Mouse (Mus musculus) lung, postnatal 14 days (tissue): Measurements from ENCODE around the gene Cenpm.

Experiments used
- DNase-seq: peaks from one replicate; pipeline ENCODE4 v3.0.0; 2021

Gene Cenpm

DNA sequence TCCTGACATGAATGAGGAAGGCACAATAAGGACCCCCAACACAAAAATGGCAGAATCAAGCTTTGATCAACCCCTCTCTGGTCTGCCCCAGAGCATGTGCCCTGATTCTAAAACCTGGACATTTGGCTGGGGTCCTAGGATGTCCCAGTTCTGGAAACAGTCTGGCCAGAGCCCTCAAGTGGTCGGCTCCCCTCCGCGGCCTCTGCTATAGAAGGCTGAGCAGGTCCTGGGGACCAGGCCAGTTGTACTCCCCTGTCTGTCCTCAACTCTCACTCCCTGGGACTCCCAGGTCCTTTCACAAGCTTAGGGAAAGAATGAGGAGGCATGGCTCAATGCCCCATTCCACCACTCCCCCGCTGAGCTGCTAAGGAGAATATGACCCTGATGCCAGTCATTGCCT, 31.3 kb downstream of the Cenpm start:
- no peak for DNase-seq

DNA sequence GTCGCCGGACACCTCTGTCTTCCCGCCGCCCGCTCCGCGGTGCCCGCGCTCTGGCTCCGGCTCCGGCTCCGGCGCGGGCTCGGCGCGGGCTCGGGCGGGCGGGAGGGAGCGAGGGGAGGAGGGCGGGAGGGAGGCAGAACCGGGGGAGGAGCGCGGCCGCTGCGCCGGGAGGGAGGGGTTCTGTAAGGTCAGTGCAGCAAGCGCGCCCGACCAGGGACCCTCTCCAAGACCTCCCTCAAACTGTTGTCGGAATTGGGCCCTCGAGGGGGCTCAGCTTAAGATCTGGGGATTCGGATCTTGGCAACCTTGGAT, 31.8 kb downstream of the Cenpm start, which contains the start of gene Shisa8:
TSS of gene Shisa8 (minus strand) at position 64 of the 312 bp plus-strand sequence.
- no peak for DNase-seq

DNA sequence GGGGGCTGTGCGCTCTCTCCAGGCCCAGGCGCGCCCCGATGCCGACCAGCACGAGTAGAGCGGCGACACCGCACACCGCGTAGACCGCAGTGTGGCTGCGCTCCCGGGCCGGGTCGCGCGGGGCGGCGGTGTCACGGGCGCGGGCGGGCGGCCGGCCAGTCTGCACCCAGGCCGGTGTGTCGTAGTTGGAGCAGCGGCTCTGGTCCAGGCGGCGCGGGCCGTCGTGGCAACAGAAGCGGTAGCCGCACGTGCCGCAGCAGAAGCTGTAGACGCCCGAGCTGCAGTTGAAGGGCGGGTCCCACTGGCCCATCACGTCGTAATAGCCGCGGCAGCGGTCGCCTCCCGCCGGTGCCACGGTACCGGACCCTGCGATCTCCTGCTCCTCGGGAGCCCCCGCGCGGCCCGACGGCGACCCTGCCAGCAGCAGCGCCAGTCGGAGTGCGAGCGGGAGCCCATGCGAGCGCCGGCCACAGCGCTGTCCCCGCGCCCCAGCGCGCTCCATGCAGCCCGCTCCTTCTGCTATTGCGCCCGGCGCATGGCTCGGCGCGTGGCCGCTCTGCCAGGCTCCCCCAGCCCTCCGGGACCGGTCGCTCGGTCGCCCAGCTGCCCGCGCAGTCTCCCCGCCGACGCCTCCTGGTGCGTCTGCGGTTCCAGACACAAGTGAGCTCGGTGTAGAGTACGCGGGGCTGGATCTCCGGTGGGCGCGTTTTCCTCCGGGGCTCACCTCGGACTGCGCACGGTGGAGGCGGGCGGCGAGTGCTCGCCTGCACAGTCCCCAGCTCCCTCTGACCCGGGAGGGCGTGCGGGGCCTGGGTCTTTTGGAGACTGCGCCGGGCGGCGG, 32.4 kb downstream of the Cenpm start:
- DNase-seq, result no peak

DNA sequence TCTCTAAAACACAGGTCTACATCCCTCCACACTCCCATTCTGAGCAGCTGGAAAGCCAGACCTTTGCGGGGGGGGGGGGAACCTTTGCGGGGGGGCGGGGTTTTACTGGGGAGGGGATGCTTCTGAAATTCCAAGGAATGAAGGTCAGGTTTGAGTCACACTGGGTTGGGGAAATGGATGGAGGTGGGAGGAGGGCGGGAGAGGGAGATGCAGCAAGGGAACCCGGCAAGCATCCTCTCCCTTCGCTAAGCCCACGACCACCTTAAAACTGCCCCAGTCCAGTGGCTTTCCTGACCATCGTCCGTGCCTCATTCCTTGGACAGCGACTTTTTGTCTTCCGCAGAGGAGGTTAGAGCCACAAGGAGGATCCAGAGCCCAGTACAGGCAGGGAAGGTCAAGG, 33.3 kb downstream of the Cenpm start:
- DNase-seq, result no peak

DNA sequence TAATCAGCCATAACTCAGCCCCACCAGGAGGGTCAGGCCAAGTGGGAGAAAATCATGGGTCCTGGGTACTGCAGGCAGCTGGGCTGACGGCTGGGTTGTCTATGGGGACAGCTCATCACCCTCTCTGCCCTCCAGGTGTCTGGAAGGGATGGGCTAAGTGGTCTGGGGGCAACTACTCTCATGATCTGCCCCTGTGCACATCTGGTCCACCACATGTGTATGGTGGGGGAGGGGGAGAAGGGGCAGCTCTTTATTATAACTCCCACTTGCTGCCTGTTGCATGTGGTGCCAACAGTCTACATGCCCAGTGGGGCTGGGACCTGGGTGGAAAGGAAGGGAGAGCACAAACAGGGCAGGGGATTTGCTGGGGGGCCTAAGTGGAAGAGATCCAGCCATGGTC, 33.7 kb downstream of the Cenpm start:
- no peak for DNase-seq

DNA sequence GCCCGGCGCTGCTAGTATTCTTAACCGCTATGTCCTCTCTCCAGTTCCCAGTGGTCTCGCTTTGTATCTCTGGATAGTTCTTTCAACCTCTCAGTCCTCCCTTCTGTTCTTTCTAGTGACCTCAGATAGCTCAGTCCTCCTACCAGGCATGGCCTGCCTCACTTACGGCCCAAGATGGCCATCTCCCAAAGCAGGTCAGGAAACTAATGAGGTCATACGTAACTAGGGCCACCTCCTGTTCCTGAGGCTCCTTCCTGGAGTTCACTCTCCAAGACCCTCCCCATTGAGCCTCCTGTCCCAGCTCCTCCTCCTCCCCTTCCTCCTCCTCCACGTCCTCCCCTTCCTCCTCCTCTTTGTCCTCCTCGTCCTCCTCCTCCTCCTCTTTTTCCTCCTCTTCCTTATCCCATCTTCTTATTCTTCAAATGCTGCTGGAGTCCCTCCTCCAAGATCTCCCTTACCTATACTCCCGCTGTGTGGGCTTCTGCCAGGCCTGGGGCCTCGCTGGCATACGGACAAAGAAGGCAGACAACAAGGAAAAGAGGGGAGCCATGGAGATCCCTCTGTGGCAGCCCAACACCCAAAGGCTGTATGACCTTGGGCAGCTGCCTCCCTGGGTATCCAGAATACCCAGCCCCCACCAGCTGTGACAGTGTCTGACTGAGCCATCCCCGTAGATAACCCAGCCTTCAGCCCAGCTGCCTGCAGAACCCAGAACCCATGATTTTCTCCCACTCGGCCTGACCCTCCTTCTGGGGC, 35.1 kb downstream of the Cenpm start:
- no peak for DNase-seq

DNA sequence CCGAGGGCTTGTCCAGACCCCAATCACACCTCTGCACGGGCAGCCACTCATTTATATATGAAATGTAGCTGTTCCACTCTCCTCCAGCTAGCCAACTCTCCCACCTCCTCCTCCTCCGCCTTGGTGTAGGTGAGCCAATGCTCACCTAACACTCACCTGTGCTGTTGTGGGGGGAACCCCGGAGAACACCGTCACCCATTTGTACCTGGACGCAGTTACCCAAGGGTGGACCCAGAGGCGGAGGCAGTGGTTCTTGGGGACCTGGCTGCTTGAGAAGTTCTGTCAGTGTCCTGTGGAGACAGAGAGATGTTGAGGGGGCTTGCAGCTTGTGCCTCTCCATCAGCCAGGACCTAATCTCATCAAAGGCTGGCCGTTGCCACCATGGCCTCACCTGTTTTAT, 36.2 kb downstream of the Cenpm start:
- no peak for DNase-seq

DNA sequence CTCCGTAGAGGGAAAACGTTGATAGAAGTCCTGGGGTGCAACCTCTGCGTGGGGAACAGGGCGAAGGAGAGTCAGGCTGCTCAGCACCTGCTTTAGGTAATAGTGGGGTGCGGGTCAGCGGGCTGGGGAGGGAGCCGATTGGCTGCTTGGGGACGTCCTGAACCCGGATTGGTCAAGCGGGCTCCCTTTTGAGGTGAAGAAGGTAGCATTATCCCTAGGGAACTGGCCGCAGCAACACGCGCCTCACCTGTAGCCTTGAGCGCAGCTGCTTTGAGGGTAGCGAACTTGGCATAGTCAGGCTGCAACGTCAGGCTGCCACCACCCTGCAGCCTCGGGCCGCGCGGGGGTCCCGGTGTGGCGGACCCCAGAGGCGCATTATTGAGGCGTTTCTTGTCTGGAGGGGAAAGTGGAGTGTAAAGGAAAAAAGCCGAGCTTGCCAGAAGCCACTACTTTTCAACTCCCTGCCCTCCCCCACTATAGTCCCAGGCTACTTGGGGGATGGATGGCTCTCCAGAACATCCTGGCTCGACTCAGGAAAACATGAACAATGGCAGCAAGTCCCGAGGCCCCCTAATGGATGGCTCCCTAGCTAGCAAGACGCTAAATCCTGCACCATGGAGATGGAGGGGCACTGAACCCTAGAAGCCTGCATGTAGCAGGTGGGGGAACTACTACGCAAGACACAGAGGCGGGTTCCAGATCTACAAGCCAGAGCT, 36.9 kb downstream of the Cenpm start:
- DNase-seq, result no peak

DNA sequence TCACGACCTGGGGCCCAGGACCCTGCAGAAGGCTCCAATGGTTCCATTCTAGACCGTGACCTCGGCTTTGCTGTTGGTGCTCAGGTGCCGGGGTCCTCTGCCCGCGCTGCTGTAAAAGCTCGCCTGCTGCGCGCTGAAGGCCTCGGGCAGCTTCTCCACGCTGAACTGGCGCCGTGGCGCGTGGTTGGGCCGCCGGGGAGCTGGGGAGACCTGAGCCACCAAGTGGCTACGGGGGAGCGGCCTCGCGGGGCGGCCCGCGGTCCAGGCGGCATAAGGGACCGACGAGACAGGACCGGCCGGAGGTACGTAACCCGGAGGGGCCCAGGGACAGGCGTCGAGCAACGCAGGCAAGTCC, 37.5 kb downstream of the Cenpm start:
- no peak for DNase-seq

DNA sequence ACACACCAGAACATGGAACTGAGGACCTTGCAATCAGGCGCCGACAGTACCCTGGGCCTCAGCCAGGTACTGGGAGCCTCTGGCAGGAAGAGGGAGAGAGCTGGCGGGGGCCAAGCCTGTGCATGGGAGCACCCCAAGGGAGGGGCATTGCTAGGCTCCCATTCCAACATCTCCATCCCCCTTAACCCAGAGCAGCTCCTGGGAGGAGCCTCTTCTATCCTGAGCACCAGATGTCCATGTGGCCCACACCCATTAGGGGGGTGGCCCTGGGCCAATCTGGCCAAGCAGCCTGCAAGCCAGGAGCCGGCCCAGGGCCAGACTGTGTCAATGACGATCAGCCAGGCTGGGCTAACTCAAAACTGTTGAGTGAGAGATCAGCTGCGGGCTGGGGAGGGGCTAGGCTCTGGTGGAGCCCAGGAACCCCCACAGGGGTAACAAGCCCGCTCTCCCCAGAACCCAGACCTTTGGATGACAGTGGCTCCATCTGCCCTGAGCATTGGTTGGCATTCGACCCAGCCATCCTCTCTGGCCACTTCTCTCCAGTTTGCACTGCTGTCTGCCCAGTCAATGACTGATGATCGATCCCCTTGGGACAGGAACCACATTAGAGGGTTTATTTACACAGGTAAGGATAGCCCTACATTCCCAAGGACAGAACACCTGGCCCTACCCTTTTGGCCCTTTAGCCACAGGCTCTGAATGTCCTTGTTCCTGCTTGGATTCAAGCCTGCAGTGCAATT, 38.0 kb downstream of the Cenpm start:
- DNase-seq, result peak; percentile 60

DNA sequence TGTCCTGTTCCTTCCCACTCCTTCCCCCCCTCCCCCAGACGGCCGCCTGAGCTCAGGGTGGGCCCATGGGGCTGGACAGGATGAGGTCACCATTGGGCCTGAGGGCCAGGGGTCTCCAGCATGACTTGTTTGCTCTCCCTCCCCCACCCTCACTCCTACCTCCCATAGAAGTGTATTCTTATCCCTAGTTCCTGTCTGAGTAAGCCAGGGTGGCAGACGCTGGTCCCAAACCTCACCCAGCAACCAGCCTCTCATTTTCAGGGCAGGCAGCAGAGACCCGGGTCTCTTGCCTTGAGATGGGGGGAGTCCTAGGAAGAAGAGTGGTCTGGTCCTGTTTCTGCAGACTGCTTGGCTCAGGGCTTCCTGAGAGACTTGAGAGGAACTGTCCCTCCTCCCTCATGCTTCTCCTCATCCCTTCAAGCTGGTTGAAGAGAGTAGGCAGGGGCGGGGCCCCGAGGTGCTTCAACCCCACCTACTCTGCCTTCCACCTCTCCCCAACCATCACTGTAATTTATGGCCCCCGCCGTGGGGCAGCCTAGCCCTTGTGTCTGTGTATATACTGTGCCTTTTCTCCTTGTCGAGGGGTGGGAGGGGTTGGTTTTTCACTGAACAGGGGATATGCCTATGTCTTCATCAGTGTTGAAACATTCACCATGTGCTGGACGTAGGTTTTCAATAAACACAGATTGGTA, 39.7 kb downstream of the Cenpm start:
- no peak for DNase-seq

DNA sequence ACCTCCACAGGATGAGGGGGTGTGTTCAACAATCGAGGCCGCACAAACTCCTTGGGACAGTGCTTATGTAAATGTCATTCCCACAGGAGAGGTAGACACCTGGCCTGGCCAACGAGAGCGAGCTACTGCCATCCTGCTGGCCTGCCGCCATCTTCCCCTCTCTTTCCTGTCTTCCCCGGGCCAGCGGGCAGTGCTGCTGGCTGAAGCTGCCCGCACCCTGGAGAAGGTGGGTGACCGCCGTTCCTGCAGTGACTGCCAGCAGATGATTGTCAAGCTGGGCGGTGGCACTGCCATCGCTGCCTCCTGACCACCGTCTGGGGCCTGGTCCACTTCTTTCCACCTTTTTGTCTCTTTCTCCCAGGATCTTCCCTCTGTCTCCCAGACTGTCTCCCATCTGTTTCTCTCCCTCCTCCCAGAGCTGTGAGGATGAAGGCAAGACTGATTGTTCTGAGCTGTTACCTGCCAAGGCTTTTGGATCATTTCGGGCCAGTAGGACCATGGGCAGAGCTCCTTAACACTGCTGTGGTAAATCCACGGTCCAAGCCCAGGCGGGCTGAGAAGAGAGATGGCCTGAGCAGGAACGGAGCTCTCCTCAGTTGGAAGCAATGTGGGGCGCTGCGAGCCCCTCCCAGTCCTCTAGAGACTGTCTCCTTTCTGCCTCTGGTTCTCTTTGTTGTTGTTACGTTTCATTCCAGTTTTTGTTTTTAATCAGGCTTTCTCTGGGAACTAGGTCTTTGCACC, 40.8 kb downstream of the Cenpm start:
- no peak for DNase-seq

DNA sequence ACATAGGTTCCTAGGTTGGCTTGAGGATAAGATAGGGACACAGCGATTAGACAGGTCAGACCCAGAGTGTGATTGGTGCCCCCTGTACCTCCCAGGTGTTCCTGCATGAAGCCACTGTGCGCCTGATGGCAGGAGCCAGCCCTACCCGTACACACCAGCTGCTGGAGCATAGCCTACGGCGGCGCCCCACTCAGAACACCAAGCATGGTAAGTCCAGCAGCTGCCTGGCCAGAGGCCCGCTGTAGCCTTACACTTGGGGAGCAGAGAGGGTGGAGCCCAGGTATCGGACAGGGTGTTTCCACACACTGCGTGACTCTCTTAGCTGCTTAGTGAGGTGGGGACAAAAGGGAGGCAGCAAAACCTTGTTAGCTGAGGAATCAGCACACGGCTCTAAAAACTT, 41.5 kb downstream of the Cenpm start:
- DNase-seq, result no peak

DNA sequence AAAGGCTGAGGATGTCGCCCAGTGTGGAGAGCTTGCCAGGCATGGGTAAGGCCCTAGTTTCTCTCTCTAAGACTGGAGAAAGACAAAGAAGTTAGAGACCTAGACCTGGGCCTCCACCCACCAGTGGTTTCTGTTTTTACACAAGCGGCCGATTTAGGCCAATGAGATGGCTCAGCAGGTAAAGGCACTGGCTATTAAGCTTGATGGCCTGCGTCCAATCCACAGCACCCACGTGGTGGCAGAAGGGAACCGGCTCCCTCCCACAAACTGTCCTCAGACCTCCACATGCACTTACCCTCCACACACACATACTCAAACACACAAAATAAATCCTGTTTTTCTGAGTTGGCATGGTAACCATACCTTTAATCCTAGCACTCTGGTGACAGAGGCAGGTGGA, 42.5 kb downstream of the Cenpm start:
- DNase-seq, result no peak

DNA sequence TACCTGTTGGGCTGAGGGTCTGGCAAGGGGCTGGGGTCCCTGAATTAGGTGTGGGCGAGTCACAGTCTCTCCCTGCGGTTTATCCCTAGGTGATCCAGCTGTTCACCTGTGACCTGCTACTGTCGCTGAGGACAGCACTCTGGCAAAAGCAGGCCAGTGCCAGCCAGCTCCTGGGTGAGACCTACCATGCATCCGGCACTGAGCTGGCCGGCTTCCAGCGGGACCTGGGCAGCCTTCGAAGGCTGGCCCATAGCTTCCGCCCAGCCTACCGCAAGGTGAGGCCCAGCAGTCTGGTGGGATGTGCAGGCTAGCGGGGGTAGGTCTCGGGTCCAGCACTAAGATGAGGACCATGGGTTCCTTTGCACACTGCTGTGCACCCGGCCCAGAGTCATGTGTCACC, 45.0 kb downstream of the Cenpm start:
- DNase-seq, result no peak

DNA sequence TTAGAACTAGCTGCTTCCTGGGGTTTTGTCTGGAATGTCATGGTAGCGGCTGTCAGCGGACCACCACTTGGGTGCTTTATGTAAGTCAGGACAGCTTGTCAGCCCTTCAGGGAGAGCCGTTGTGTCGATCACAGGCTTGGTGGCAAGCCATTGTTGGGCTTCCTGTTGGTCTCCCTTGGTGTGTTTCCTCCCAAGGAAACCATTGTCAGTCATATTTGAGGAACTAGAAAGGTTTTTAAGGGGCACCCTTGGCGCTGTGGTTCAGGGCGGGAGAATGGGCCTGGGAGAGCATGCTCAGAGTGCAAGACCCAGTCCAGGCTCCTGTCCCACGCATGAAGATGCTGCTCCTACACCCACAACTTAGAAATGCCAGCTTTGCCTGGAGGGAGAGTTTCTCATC, 46.2 kb downstream of the Cenpm start:
- no peak for DNase-seq

DNA sequence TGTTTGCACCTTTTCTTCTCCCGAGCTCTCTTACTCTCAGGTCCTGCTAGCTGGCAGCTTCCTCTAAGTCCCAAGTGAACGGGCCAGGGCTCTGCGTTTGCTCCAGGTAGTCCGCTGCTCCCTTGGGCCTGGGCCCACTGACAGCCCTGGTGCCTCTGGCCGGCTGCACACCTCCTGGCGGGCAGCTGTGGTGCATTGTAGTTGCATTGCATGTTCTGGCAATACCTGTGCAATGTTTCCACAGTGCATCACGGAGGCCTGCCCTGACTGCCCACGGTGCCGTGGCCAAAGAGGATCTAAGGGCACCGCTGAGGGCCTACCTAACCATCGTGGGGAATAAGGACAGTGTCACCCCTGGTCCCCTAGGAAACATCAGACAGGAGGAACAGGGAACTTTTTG, 46.6 kb downstream of the Cenpm start:
- no peak for DNase-seq

DNA sequence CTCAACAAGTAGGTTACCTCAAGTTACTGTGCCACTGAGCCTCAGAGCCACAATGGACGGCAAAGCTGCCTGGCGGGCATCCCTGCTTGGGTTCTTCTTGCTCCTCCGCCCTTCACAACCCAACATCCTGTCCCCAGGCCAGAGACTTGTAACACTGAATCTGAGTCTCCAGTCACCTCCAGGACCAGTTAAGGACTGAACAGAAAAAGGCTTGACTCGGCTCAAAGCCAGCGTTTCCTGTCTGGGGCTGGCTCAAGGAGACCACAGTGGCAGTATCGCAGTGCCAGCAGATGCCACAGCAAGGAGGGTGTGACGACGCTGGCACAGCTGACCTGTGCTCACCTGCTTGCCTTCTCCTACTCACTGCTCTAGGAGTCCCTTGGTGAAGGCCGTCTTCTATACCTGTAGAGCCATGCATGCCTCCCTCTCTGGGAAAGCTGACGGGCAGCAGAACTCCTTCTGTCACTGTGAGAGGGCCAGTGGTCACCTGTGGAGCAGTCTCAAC, 47.2 kb downstream of the Cenpm start:
- no peak for DNase-seq

DNA sequence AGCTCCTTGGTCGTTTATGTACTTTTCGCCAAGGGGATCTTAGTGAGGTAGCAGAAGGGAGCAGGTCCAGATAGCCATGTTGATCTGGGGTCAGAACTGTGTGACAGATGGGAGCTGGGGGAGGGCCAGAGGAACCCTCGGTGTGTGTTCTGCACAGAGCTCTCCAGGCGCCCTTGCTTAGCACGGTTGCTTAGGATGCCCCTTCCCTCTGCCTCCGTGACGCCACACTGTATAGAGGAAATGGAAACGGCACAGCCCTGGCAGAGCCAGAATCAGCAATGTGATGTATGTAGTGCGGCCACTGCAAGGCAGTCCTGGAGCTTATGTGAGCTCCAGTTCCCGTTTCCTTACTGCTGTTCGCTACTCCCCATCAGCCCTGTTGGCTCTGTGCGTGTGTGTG, 48.2 kb downstream of the Cenpm start:
- no peak for DNase-seq

DNA sequence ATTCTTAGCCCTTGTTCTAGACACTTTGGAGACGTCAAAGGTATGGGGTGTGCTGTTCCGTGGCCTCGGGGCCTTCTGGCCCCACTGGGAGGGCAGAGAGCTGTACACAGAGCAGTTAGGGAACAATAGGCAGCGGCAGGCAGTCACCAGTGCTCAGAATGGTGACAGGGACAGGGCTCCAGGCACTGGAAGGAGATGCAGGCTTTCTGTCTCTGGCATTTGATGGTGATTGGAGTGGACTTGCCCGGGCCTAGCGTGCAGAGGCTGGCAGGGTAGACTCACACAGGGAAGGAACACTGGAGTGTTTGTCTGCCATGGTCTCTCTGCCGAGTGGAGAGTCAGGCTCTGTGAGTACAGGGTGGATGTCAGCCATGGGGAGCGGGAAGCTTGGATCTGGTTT, 51.9 kb downstream of the Cenpm start:
- DNase-seq, result no peak

DNA sequence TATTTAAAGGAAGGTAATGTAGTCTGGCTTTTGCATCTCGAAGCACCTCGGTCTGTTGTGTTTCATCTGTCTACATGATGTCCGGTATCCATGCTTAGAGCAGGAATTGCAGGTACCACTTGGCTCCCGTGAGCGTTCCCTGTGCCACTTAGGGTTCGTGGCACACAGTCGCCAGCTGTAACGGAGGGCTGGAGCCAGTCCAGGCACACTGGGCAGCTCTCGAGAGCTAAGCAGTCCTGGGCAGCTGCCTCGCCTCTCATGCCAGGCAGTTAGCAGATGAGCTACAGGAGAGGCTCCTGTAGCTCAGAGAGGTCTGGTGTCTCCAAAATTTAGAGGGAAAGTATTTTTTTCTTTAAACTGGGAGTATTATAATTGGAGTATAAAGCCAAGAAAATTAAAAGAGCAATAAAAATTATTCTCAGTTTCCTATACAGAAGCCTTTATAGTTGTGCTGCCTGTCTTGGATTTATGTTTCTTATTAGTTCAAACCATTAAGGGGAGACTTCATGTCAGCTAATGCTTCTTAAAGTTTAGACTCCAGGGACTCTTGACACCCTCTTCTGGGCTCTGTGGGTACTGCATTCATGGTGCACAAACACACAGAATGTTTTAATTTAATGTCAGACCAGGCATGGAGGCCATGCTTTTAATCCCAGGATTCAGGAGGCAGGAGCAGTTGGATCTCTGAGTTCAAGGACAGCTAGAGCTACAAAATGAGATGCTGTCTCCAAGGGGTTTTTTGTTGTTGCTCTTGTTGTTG, 55.9 kb downstream of the Cenpm start:
- DNase-seq, result peak; percentile 42
